Mouse (Mus musculus) heart, adult 8-10 months (tissue): ENCODE data around the gene Scnm1. TPM values are rescaled to one million over a fixed set of nuclear protein-coding genes. Genes with fewer than 3 reads are reported as not detected.
A peak's percentile ranks its signal among the peaks of the same experiment; 100 is the strongest.
"Not testable (repeated sequence)": the region's sequence is repeated elsewhere in the genome, so short reads cannot be mapped to it uniquely, and the experiment has no call there.

Source experiments
- DNase-seq: peaks from one replicate; pipeline ENCODE4 v3.0.0; 2022; ENCODE audit warnings: low spot score
- total RNA-seq, 4 experiments: library from RNA; stranded (reverse); gene quantifications; 2 replicates each; pipeline ENCODE4 v1.2.4; 2022

Scnm1 gene
- total RNA-seq, 4 experiments from 2014 or later = 29.0 to 39.4 (median 33.2) TPM

DNA sequence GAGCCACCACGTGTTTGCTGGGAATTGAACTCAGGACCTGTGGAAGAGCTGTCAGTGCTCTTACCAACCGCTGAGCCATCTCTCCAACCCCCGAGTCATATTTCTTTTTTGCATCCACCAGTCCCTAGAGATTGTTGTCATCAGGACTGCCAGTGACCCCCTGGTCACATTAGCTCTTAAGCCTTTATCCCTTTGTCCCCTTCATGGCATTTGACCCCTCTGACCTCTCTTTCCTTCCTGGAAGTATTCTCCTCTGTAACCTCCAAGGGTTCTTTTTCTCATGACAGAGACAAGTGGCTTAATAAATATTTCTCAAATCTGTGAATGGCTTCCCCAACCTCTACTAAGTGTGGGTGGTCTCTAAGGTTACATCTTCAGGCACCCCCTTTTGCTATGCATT is 14.1 kb upstream of the Scnm1 start:
- no peak for DNase-seq

DNA sequence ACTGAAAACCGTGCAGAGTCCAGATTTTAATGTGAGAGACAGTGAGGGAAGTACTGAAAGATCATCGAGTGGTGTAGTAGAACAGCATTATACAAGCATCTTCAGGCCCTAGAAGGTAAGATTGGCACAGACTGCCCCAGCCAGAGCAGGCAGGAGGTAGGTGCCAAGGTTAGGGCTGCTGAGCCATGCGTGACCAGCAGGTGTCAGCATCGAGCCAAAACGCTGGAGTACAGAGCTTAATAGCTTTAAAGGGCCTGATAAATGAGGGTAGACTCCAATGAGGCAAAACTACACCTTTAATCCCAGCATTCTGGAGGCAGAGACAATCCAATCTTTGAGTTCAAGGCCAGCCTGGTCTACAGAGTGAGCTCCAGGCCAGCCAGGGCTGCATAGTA is 8.8 kb upstream of the Scnm1 start:
- DNase-seq = peak; percentile 90

DNA sequence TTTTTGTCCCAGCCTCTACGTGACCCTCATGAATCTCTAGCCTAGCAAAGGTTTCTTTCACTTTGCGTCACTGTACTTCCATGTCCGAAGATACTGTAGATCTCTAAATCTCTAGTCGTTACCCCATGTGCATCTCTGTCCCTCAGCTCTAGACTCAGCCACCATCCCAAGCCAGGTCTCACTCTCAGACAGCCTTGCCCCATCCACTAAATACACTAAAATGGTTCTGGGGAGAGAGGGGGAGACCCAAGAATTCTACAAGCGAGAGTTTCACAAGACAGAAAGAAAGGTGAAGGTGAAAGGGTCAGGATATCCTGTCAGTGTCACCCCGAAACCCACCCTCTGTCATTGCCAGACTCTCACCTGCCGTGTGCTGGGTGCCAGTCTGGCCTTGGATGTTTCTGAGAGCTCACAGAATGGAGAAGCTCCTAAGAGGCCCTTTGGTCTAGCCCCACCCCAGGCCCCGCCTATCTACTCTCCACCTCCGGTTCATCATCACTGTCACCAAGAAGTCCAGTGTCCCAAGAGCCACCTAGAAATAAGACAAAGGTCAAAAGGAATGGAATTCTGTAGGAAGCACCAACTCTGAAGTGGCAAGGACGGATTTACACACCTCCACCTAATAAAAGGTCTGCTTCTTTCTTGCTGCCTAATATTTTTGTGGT is 8.3 kb upstream of the Scnm1 start, which contains the start of gene Tnfaip8l2:
Gene Tnfaip8l2 (minus strand): TSS at position 409 of the 665 bp plus-strand sequence.
- no peak for DNase-seq

DNA sequence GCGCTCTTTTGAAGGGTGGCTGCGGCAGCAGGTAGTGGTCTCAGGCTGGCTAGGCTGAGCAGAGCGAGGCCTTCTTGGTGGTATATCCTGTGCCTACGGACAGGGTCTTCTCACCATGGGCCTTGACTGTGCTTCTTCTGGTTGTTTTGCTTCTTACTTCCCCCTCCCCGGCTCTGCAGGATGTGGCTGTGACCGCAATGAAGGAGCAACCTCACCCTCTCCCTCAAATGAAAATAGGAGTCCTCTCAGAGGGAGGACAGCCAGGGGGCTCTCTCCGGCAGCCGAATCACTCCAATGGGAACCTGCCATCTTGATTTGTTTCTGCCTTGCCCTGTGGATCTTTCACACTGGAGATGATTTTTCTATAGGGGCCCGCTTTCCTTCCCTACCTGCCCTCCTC is 7.7 kb upstream of the Scnm1 start:
- DNase-seq = no peak

DNA sequence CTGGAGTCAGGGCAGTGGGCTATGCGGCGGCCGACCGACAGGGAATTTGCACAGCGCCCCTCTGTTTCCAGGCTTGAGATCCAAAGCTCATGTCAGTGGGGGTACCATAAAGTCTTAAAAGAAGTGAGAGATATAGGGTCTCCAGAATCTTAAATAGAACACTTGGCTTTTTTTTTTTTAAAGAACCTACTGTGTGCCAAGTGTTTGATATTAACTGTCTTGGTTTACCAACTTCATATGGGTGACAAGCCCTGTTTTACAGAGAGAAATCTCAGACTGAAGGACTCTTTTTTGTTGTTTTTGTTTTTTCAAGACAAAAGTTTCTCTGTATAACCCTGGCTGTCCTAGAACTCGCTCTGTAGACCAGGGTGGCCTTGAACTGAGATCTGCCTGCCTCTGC is 7.0 kb upstream of the Scnm1 start:
- no peak for DNase-seq

DNA sequence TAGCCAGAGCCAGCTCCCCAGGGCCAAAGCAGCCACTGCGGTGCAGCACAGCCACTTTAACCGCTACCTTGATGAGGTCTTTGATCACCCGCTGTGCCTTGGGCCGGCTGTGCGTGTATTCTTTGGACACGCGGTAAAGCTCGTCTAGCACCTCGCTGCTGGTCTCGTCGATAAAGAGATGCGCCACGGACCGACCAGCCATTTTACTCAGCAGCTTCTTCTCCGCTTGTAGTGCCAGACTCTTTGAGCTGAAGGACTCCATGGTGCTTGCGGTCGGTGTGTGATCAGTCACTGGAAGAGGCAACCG is 6.4 kb upstream of the Scnm1 start:
- no peak for DNase-seq

DNA sequence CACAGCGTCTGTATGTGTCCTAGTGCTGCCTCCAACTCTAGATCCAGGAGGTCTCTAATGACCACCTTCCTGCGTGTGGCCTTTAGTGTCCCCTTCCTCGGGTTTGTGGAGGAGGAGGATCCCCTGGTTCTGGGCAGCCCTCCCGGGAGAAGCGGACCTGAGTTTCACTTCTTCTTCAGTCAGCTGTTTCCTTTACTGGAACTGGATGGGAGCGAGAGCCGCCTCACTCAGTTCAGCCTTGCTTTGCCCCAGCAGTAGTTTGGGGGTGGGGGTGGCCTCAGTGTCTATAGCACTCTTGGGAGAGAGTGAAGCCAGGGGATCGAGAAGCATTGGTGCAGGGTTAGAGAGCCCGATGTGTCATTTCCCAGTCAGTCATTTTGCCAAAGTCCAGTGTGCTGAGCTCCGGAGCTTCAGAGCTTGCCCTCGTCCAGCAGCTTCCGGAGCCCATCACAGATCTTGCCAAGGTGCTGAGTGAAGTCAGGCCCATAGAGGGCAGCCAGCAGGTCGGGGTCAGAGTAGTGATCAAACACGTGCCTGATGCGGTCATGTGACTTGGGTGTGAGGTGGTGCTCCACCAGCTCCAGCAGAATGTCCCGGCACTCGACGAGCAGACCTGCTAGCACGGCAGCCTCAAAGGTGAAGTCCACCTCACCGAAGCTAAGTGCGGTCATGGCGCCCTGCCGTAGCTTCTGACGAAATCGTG is 5.9 kb upstream of the Scnm1 start:
- DNase-seq = no peak

DNA sequence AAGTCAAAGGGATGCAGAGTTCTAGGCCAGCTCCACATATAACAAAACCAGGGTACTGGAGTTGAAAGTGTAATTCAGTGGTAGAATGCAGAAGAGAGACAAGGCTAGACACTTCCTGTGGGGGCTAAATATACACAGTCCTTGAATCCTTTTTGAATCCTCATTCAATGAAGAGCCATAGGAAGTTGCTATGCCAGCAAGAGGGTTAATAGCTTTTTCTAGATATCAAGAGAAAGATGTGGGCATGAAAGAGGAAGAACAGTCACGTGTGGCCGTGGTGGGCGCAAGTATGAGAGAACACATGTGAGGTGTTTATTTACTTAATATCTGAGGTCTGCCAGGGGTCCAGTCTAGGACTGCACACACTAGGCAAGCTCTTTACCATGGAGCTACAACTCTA is 2.5 kb upstream of the Scnm1 start:
- DNase-seq = no peak

DNA sequence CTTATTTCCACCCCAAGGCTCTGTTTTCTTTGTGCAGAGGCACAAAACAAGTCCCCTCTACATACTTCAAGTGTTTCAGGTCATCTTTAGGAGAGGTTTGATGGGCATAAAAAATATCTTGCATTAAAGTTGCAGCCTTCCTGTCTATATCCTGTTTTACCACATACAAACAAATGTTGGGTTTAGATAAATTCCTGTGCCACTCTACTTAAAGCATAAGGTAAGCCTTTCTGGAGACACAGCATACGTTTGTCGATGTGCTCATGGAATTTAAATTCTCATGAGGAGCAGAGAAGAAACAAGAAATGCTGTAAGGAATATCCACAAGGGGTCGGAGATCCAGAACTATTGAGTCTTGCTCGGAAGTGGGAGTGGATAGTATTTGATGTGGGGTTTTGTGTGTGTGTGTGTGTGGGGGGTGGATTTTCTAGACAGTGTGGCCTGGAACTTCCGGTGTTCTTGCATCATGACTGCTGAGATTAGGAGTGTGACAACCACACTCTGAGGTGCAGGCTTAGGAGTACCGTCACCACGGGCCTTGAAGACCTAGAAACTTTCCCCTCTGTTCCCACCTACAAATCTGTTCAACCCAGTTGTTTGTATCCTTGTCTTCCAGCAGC is 1.7 kb upstream of the Scnm1 start:
- no peak for DNase-seq

DNA sequence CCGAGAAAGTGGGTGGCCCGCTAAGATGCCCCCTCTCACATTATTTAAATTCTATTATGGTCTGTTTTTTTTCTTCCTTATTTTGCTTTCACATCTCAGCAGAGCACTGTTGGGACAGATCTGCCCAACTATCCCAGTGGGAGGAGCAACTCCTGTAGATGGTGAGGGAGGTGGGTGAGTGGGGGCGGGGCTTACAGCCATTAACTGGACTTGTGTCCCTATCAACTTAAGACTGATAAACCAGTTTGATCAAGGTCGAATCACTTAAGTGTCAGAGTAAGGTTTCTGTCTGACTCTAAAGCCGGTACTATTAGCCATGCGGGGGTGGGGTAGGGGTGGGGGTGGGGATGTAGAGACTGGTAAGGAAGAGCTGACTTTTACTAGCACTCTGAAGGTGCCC is 1.2 kb upstream of the Scnm1 start:
- DNase-seq = no peak

DNA sequence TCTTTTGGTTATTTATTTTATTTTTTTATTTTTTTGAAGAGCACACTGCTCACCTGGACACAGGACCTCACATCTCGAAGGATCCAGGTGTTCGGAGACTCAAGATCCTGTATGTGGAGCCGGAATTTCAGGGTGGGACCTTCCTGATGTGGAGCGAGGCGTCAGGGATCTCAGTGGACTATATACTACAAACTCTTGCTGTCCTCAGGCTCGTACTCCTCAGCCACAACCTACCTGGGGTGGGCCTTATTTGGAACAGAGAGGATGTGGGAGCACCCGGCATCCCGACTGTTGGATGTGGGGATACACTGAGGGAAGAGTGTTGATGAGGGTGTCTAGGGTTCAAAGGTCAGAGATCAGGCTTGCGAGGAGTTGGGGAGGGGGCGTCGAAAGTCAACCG is 322 bp upstream of the Scnm1 start:
- not testable (repeated sequence) for DNase-seq

DNA sequence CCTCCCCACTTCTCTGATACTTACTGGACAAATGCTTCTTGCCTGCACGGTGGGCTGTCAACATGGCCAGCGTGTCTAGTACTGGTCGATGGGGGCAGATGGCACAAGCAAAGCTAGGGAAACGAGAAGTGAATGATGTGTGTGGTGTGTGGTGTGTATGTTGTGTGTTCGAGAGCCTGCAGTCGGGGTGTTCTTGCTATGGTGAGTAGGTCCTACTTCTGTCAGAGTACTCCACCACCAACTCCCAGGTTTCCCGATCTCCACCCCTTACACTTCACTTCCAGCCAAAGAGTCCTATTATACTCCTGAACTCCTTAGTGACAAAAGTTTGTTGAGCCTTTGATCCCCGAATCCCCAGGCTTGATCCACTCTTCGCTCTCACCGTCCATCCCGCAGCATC is 635 bp downstream of the Scnm1 start:
- DNase-seq = no peak

DNA sequence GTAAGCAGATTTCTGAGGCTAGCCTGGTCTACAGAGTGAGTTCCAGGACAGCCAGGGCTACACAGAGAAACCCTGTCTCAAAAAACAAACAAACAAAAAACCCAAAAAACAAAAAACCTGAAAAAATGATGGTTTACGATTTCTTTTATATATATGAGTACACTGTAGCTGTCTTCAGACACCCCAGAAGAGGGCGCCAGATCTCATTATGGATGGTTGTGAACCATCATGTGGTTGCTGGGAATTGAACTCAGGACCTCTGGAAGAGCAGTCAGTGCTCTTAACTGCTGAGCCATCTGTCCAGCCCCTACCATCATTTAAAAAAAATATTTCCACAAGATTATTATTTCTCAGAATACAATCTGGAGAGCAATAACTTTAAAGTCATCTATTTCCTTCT is 1.4 kb downstream of the Scnm1 start:
- DNase-seq = not testable (repeated sequence)

DNA sequence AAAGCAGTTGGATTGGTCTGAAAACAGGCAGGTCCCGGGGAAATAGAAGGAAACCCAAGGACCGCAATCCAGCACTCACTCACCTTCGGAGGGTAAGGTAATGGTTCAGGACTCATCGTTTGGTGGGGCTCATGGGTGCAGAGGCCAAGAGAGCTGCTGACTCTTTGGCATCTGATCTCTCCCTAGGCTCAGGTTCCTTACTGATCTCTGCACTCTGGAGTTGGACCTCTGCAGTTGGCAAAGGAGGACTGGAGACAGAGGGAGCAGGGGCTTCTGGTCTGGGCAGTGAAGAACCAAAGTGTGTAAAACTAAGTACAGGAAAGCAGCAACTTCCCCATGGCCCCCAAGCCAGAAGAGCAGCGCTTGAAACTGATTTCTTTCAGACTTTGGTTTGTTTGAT is 3.7 kb downstream of the Scnm1 start:
- DNase-seq = no peak

DNA sequence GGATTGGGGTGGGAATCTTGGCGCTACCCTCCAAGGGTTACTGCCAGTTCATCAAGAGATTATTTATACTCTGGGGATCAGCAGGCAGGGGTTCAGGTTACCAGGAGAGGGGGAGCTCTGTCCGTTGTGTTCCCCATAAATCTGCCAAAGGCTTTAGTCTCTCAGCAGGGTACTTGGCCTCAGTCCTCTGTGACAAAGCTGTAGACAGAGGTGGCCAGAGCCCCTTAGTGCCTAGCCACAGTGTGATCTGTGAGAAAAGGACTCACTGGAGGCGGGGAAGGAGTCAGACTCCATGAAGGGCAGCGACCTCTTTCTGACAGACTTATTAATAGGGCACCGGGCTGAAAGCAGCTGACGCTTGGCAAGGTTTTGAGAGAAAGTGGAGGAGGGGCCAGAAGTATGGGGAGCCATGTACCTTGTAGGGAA is 4.6 kb downstream of the Scnm1 start:
- no peak for DNase-seq

DNA sequence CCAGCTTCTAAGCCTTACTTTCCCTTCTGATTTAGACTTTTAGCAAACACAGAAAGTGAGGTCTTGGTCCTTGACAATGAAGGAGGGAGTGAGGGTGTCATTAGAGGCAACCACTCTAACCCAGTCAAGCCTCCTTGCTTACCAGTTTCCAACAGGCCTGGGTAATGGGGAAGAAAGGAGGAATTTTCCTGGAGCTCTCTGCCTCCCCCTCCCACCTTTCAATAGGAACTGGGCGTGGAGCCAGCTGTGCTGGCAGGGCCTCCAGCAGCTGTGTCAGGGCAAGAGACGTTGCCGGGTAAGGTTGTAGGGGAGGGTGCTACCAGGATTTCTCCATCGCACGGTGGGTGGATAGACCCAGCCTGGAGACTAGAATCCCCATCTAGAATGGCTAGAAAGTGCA is 8.8 kb downstream of the Scnm1 start:
- DNase-seq = no peak

DNA sequence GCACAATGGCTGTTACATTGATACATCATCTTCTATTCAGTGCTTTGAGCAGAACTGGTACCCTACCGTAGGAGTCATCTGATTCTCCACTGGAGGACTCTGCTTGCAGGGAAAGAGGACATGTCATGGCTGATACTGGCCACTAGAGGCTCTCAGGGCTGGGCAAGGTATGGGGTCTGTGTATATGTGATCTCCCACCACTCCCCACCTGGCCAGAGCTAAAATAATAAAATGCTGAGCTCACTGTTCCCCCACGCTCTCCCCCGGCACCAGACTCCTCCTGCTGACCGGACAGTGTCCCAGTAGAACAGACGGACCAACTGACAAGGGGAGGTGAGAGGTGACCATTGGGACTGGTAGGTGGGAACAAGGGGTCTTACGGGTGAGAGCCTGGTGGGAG is 9.6 kb downstream of the Scnm1 start, which contains the start of gene Tmod4:
Gene Tmod4 (plus strand): TSS at position 231 of the 400 bp plus-strand sequence.
- no peak for DNase-seq

DNA sequence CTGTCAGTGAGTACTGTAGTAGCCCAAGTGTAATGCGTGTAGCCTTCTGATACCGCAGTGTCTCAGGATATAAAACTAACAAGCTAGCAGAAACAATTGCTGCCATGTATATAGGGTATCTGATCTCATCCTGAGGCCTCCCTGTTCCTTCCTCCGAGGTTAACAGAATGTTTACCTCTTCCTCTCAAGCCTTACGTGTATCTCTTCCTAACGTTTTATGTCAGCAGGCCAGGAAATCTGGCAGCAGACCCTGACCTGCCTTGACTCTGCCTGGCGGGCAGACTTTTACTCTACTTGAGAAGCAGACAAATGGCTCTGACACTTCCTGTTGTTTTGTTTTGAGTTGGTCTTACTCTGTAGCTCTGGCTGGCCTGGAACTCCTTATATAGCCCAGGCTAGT is 12.2 kb downstream of the Scnm1 start:
- DNase-seq = no peak

DNA sequence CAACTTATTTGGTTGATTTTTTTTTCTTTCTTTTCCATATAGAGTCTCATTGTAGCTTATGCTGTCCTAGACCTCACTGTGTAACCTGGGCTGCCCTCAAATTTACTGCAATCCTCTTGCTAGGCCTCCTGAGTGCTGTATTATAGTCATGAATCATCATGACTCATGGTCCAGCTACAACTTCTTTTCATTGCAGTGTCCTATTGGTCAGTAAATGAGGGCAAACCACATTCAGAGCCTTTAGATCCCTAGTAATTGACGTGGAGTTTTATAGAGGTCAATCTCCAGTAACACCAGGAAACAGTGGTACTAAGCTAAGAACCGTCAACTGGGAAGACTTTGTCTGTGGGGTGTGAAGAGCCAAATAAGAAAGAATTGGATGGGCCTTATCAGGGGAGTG is 16.1 kb downstream of the Scnm1 start:
- DNase-seq = no peak

DNA sequence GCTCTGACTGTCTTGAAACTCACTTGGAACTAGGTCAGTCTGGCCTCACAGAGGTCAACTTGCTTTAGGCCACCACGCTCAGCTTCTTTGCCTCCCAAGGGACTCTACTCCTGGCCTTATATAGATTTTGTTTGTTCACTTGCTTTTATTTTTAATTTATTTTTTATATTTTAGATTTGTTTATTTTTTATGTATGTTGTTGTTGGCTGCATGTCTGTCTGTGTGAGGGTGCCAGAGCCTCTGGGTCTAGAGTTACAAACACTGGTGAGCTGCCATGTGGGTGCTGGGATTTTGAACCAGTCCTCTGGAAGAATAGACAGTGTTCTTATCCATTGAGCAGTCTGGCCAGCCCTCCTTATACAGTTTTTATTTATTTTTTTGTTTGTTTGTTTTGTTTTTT is 21.1 kb downstream of the Scnm1 start:
- DNase-seq = no peak

DNA sequence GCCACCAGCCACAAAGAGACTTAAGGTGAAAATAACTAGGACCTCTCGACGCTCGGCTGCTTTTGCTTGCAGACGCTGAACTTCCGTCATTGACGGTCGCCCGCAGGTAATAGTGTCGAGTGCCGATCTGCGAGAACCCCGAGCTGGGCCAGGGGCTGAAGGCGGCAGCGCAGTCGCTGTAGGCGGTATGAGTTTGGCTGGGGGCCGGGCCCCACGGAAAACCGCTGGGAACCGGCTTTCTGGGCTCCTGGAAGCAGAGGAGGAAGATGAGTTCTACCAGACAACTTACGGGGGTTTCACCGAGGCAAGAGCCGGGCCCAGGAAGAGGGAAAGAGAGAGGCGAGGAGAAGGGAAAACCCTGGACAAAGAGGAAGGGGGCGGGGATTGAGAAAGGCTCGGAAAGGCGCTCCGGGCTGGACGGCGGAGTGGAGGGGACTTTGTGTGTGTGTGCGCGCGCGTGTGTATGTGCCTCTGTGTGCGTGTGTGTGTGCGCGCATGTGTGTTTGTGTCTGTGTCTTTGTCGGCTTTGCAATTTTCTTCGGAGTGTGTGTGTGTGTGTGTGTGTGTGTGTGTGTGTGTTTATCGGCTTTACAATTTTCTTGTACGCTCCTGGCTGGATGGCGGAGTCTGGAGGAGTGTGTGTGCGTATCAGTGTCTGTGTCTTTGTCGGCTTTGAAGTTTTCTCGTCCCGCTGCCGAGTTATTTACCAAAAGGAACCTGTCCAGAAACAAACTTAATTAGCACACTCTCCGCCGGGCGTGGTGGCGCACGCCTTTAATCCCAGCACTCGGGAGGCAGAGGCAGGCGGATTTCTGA is 22.7 kb downstream of the Scnm1 start, which contains the start of gene Vps72:
Gene Vps72 (plus strand): TSS at position 112 of the 816 bp plus-strand sequence.
- DNase-seq = peak; percentile 89

DNA sequence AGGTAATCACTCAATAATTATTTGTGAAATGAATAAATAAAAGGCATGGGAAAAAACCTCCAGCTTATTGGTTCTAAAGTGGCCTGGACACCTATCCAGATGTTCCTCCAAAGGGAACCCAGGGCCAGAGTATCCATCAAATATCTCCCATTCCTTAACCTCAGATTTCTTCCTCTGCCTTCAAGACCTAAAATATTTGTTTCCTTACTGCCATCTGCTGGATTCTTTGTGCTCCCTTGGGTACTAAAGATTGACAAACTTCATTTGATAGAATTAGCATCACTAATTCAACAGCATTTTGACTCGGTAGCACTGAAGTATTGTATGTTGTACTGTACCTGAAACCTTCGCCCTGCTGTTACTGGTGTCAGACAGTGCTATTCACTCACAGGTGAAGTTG is 25.9 kb downstream of the Scnm1 start:
- DNase-seq = no peak
